Mouse (Mus musculus): Measurements from ENCODE around the gene E2f8. TPM values are rescaled to one million over a fixed set of nuclear protein-coding genes. Genes with fewer than 3 reads are reported as not detected.
A peak's percentile ranks its signal among the peaks of the same experiment; 100 is the strongest.

E2f8 gene
- polyA plus RNA-seq, 1 experiment from 2014 or later, result 37.2 TPM

- H3K36me3 ChIP-seq (ENCODE audit: control insufficient read depth, insufficient read depth, low read length), result no peaks in the 10 kb centered on the region
- H3K27me3 ChIP-seq (replicated peaks; ENCODE audit: control insufficient read depth, insufficient read depth, low read length), result peaks cover 4% of the 10 kb centered on the region; the same call in 1 of the 2 replicates
- H3K4me2 ChIP-seq, result no peak overlapping the region
- no peak overlapping the region for H3K9ac ChIP-seq (ENCODE audit: low read depth, low read length)
- whole genome bisulfite sequencing, result 69% methylated on average over 4 of the region's 4 CpGs
- no peaks in the 10 kb centered on the region for H3K9me3 ChIP-seq (ENCODE audit: control insufficient read depth, low read length)
- no peak overlapping the region for H3K4me3 ChIP-seq (ENCODE audit: low read depth, low read length)
- DNase-seq (ENCODE audit: low spot score), result no peak
- ATAC-seq (replicated peaks; ENCODE audit: low FRiP score), result no peak
- no peak overlapping the region for H3K27ac ChIP-seq (ENCODE audit: low read depth, low read length)
- peaks cover 15% of the 10 kb centered on the region for H3K4me1 ChIP-seq (replicated peaks; ENCODE audit: control insufficient read depth, insufficient read depth, low read length)
These were observed 2.3 kb upstream of the E2f8 start for GRCm38 (mm10) chr7:48883525-48884265.

- no peak for ATAC-seq (replicated peaks; ENCODE audit: low FRiP score)
- H3K27ac ChIP-seq (ENCODE audit: low read depth, low read length), result peak overlapping the region; percentile 61
- WGBS, result under 1% methylated on average over 28 of the region's 28 CpGs
These were observed 694 bp upstream of the E2f8 start for GRCm38 (mm10) chr7:48881971-48882609.

GRCm38 (mm10) chr7:48880591-48881481, 560 bp downstream of the E2f8 start:
- Histone ChIP-seq H3K4me3 (ENCODE audit: low read depth, low read length) (peak overlapping the region; percentile 78), H3K4me2 (peak overlapping the region; percentile 93), H3K9ac (ENCODE audit: low read depth, low read length) (peak overlapping the region; percentile 94), H3K27ac (ENCODE audit: low read depth, low read length) (peak overlapping the region; percentile 94), H3K4me1 (replicated peaks; ENCODE audit: control insufficient read depth, insufficient read depth, low read length) (peaks cover 19% of the 10 kb centered on the region), H3K36me3 (ENCODE audit: control insufficient read depth, insufficient read depth, low read length) (peaks cover 11% of the 10 kb centered on the region), H3K27me3 (replicated peaks; ENCODE audit: control insufficient read depth, insufficient read depth, low read length) (no peaks in the 10 kb centered on the region), H3K9me3 (ENCODE audit: control insufficient read depth, low read length) (no peaks in the 10 kb centered on the region)
- under 1% methylated on average over 77 of the region's 77 CpGs for WGBS
- ATAC-seq (replicated peaks; ENCODE audit: low FRiP score), result peak; percentile 94
- DNase-seq (ENCODE audit: low spot score), result peak; percentile 97

More at GRCm38 (mm10) chr7:48881971-48882609, 694 bp upstream of the E2f8 start:
- DNase-seq (ENCODE audit: low spot score), result peak; percentile 56
- Histone ChIP-seq H3K4me2 (peak overlapping the region; percentile 93), H3K36me3 (ENCODE audit: control insufficient read depth, insufficient read depth, low read length) (peaks cover 8% of the 10 kb centered on the region; the same call in 1 of the 2 replicates), H3K27me3 (replicated peaks; ENCODE audit: control insufficient read depth, insufficient read depth, low read length) (peaks cover 3% of the 10 kb centered on the region; the same call in 1 of the 2 replicates), H3K9me3 (ENCODE audit: control insufficient read depth, low read length) (no peaks in the 10 kb centered on the region), H3K4me3 (ENCODE audit: low read depth, low read length) (peak overlapping the region; percentile 78), H3K9ac (ENCODE audit: low read depth, low read length) (peak overlapping the region; percentile 79), H3K4me1 (replicated peaks; ENCODE audit: control insufficient read depth, insufficient read depth, low read length) (peaks cover 19% of the 10 kb centered on the region)

GRCm38 (mm10) chr7:48879574-48879973, 1.8 kb downstream of the E2f8 start:
- no peak for ATAC-seq (replicated peaks; ENCODE audit: low FRiP score)
- peaks cover 19% of the 10 kb centered on the region for H3K4me1 ChIP-seq (replicated peaks; ENCODE audit: control insufficient read depth, insufficient read depth, low read length)
- no peak overlapping the region for H3K27ac ChIP-seq (ENCODE audit: low read depth, low read length)
- 61% methylated on average over 3 of the region's 3 CpGs for WGBS
- peak overlapping the region; percentile 72 for H3K4me2 ChIP-seq
- peaks cover 23% of the 10 kb centered on the region for H3K36me3 ChIP-seq (ENCODE audit: control insufficient read depth, insufficient read depth, low read length)
- peak overlapping the region; percentile 57 for H3K9ac ChIP-seq (ENCODE audit: low read depth, low read length)
- no peaks in the 10 kb centered on the region for H3K27me3 ChIP-seq (replicated peaks; ENCODE audit: control insufficient read depth, insufficient read depth, low read length)
- DNase-seq (ENCODE audit: low spot score), result no peak
- H3K9me3 ChIP-seq (ENCODE audit: control insufficient read depth, low read length), result no peaks in the 10 kb centered on the region
- peak overlapping the region; percentile 49 for H3K4me3 ChIP-seq (ENCODE audit: low read depth, low read length)

GRCm38 (mm10) chr7:48877786-48878390, 3.5 kb downstream of the E2f8 start:
- 79% methylated on average over 15 of the region's 15 CpGs for WGBS
- ATAC-seq (replicated peaks; ENCODE audit: low FRiP score) (no peak), DNase-seq (ENCODE audit: low spot score) (no peak)
- no peak overlapping the region for H3K4me2 ChIP-seq
- no peak overlapping the region for H3K4me3 ChIP-seq (ENCODE audit: low read depth, low read length)
- H3K36me3 ChIP-seq (ENCODE audit: control insufficient read depth, insufficient read depth, low read length), result peaks cover 35% of the 10 kb centered on the region
- H3K9ac ChIP-seq (ENCODE audit: low read depth, low read length), result no peak overlapping the region
- no peak overlapping the region for H3K27ac ChIP-seq (ENCODE audit: low read depth, low read length)
- no peaks in the 10 kb centered on the region for H3K27me3 ChIP-seq (replicated peaks; ENCODE audit: control insufficient read depth, insufficient read depth, low read length)
- peaks cover 19% of the 10 kb centered on the region for H3K4me1 ChIP-seq (replicated peaks; ENCODE audit: control insufficient read depth, insufficient read depth, low read length)
- no peaks in the 10 kb centered on the region for H3K9me3 ChIP-seq (ENCODE audit: control insufficient read depth, low read length)

- Histone ChIP-seq H3K4me1 (replicated peaks; ENCODE audit: control insufficient read depth, insufficient read depth, low read length) (peaks cover 12% of the 10 kb centered on the region), H3K36me3 (ENCODE audit: control insufficient read depth, insufficient read depth, low read length) (peaks cover 48% of the 10 kb centered on the region), H3K9ac (ENCODE audit: low read depth, low read length) (no peak overlapping the region), H3K27me3 (replicated peaks; ENCODE audit: control insufficient read depth, insufficient read depth, low read length) (no peaks in the 10 kb centered on the region), H3K4me2 (no peak overlapping the region), H3K9me3 (ENCODE audit: control insufficient read depth, low read length) (no peaks in the 10 kb centered on the region), H3K4me3 (ENCODE audit: low read depth, low read length) (no peak overlapping the region), H3K27ac (ENCODE audit: low read depth, low read length) (no peak overlapping the region)
- DNase-seq (ENCODE audit: low spot score) (no peak), ATAC-seq (replicated peaks; ENCODE audit: low FRiP score) (no peak)
- WGBS, result 80% methylated on average over 4 of the region's 4 CpGs
These were observed 4.9 kb downstream of the E2f8 start for GRCm38 (mm10) chr7:48876526-48876925.

- WGBS, result 94% methylated on average over 14 of the region's 14 CpGs
- H3K36me3 ChIP-seq (ENCODE audit: control insufficient read depth, insufficient read depth, low read length), result peaks cover 62% of the 10 kb centered on the region
- peaks cover 12% of the 10 kb centered on the region for H3K4me1 ChIP-seq (replicated peaks; ENCODE audit: control insufficient read depth, insufficient read depth, low read length)
- ATAC-seq (replicated peaks; ENCODE audit: low FRiP score), result no peak
- H3K4me3 ChIP-seq (ENCODE audit: low read depth, low read length), result no peak overlapping the region
- no peak overlapping the region for H3K4me2 ChIP-seq
- no peak overlapping the region for H3K27ac ChIP-seq (ENCODE audit: low read depth, low read length)
- no peaks in the 10 kb centered on the region for H3K9me3 ChIP-seq (ENCODE audit: control insufficient read depth, low read length)
- no peak for DNase-seq (ENCODE audit: low spot score)
- H3K27me3 ChIP-seq (replicated peaks; ENCODE audit: control insufficient read depth, insufficient read depth, low read length), result no peaks in the 10 kb centered on the region
- H3K9ac ChIP-seq (ENCODE audit: low read depth, low read length), result no peak overlapping the region
These were observed 6.3 kb downstream of the E2f8 start for GRCm38 (mm10) chr7:48875096-48875495.

- H3K9me3 ChIP-seq (ENCODE audit: control insufficient read depth, low read length), result no peaks in the 10 kb centered on the region
- H3K36me3 ChIP-seq (ENCODE audit: control insufficient read depth, insufficient read depth, low read length), result peaks cover 82% of the 10 kb centered on the region
- WGBS, result 88% methylated on average over 11 of the region's 11 CpGs
- no peaks in the 10 kb centered on the region for H3K27me3 ChIP-seq (replicated peaks; ENCODE audit: control insufficient read depth, insufficient read depth, low read length)
- no peak overlapping the region for H3K27ac ChIP-seq (ENCODE audit: low read depth, low read length)
- ATAC-seq (replicated peaks; ENCODE audit: low FRiP score), result no peak
- no peak overlapping the region for H3K4me2 ChIP-seq
- no peak for DNase-seq (ENCODE audit: low spot score)
- H3K9ac ChIP-seq (ENCODE audit: low read depth, low read length), result no peak overlapping the region
- no peaks in the 10 kb centered on the region for H3K4me1 ChIP-seq (replicated peaks; ENCODE audit: control insufficient read depth, insufficient read depth, low read length)
- no peak overlapping the region for H3K4me3 ChIP-seq (ENCODE audit: low read depth, low read length)
These were observed 10.1 kb downstream of the E2f8 start for GRCm38 (mm10) chr7:48871292-48871691.

Measured in liver, embryonic 11.5 days (tissue).